Mouse (Mus musculus) gastrocnemius, adult 8-10 months (tissue): ENCODE measurements around the gene Lima1. TPM values are rescaled to one million over a fixed set of nuclear protein-coding genes. Genes with fewer than 3 reads are reported as not detected.

Source experiments
- DNase-seq, 2 experiments: peaks; one replicate each; pipeline ENCODE4 v3.0.0; 2022; ENCODE audit warnings: low spot score in 2 of 2
- total RNA-seq, 4 experiments: library from RNA; stranded (reverse); gene quantifications; 2 replicates each; pipeline ENCODE4 v1.2.4; 2022

Gene Lima1
- total RNA-seq, 4 experiments from 2014 or later = 5.8 to 9.4 (median 6.5) TPM

DNA sequence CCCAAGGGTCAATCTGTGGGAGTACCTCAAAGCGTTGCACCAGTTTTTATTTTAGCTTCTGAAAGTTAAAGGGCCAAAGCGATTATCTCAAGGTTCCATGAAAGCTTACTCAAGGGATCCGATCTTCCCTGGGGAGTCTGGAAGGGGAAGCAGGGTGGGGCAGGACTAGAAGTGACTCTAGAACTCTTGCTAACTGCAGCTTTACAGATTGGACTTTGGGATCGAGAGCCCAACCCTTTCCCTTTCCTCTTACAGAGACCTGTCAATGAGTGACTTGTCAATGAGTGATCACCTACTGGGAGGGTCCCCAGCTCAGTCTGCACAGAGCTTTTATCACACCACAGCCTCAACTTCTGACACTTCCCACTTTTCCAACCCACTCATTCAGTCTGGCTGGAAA, 7.6 kb downstream of the Lima1 start:
- DNase-seq = no peak

DNA sequence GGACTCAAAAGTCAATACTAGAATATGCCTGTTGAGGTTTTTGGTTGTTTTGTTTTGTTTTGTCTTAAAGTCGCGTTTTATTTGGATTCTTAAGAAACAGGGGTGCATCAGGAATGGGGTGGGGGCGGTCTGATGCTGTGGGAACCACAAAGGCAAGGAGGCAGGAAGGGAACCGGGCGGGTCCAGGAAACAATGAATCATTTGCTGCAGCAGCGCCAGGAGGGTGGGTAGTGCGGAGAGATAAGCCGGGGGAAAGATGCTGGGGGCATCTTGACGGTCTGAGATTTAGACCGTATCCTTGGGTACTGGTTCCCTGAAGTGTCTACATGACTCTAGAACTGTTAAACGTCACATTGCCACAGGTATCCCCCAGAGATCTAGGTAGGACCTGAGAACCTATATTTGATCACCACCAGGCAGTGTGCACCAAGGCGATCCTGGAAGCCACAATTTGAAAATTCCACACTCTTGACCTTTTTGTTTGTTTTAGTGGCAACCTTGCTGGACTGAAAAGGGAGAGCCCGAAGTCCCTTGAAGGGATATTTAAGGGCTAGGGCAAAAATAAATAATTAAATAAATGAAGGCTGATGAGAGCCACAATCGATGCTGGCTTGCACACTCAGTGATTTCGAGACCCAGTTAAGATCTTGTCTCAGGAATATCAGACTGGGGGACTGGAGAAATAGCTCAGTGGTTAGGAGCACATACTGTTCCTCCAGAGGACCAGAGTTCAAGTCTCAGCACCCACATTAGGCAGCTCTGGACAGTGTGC, 8.6 kb downstream of the Lima1 start:
- no peak for DNase-seq

DNA sequence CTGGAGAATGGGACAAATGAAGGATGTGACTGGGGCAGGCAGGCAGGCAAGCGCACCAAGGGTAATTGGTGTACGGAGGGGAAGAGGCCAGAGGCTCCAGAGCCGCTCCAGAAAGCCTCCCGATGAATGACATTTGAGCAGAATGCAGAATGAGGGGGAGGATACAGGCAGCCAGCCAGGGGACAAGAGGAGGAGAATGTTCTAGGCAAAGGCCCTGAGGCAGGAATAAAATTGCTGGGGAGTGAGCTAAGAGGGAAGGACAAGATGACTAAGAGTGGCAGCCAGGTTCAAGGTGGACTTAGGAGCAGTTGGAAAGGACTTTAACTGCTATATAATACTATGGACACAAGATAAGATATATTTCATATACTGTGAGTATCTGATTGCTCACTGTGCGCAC, 9.3 kb downstream of the Lima1 start:
- DNase-seq = no peak

DNA sequence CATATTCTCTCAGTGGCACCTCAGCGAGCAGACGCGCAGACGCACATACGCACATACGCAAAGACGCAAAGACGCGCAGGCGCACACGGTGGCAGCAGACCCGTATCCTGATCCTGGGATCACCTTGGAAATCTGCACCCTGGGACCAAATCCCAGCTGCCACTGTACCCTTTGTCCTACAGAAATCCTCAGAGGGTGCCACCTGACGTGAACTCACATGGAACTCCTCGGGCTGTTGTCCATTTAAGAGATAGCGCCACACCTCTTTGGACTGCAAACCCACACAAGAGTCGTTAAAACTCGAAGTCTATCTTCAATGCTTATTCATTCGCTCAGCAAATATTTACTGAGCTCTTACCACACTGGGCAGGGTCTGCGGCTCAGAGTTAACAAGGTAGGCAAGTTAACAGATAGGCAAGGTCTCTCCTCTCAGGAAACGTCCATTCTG, 9.7 kb downstream of the Lima1 start:
- DNase-seq = no peak

GRCm38 (mm10) chr15:99865046-99865445, 10.2 kb downstream of the Lima1 start:
- no peak for DNase-seq

DNA sequence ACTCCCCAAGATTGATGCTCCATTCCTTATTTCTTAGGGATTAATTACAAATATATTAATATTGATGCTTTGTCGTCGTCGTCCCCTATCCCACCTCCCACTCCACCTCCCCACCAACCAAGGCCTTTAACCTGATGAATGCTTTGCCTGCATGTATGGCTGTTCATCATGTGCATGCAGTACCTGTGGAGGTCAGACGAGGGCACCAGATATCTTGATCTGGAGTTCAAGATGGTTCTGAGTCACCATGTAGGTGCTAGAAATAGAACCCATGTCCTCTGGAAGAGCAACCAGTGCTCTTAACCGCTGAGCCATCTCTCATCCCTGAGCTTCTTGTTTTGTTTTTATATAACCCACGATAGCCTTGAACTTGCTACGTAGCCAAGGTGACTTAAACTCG, 11.5 kb downstream of the Lima1 start:
- no peak for DNase-seq

DNA sequence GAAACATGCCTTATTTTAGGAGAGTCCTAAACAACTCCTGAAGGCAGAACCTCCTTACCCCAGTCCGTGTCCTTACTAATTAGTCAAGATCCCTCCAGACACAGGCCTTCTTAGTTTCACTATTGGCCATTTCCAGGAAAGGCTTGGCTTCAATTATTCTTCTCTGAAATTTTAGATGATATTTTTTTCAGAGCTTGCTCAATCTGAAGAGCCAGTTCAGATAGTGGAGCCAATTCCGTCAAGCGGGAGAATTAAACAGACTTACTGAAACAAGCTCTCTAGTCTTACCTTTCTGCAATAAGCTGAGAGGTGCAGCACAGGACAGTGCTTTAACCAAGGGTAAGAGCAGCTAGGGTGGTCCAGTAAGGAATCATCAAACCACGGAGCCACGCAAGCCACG, 11.9 kb downstream of the Lima1 start:
- DNase-seq = no peak

GRCm38 (mm10) chr15:99862473-99862872, 12.8 kb downstream of the Lima1 start:
- no peak for DNase-seq

DNA sequence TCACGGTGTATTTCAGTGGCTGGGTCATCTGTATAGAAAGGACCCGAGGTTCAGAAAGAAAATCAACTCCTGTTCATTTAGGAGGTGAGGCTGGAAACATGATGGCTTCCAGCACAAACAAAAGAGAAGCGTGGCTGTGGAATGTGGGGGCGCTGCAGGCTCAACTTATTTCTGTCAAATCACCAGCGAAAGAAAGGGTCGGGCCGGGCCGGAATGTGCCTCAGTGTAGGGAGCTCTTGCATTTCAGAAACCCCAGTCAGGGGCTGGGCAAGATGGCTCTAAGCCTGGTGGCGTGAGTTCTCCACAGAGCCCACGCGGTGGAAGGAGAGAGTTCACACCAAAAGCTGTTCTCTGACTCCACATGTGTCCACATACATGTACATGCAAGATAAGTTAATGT, 13.3 kb downstream of the Lima1 start:
- no peak for DNase-seq

DNA sequence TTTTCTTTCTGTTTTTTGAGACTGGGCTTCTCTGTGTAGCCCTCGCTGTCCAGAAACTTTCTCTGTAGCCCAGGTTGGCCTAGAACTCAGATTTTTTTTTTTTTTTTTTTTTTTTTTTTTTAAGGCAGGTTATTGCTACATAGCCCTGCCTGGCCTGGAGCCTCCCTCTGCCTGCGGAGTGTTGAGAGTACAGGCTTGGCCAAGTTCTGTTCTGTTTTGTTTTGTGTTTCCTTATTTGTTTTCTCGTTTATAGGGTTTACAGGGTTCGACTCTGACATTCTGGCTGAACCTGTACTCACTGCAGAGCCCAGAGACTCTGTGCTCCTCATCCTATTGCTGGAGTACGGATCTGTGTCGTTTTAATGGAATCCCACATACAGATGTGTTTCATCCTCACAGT, 13.7 kb downstream of the Lima1 start:
- DNase-seq = no peak

GRCm38 (mm10) chr15:99859644-99860392, 15.4 kb downstream of the Lima1 start:
- DNase-seq = no peak

GRCm38 (mm10) chr15:99857479-99857878, 17.8 kb downstream of the Lima1 start:
- DNase-seq = no peak

GRCm38 (mm10) chr15:99855119-99855518, 20.1 kb downstream of the Lima1 start:
- no peak for DNase-seq

- no peak for DNase-seq
Measured at GRCm38 (mm10) chr15:99852606-99853237, 22.5 kb downstream of the Lima1 start.

GRCm38 (mm10) chr15:99850265-99850664, 25.0 kb downstream of the Lima1 start:
- DNase-seq = no peak

- DNase-seq = no peak
Measured at GRCm38 (mm10) chr15:99847937-99848336, 27.3 kb downstream of the Lima1 start.

- DNase-seq = no peak
Measured at GRCm38 (mm10) chr15:99847207-99847881, 27.9 kb downstream of the Lima1 start.

DNA sequence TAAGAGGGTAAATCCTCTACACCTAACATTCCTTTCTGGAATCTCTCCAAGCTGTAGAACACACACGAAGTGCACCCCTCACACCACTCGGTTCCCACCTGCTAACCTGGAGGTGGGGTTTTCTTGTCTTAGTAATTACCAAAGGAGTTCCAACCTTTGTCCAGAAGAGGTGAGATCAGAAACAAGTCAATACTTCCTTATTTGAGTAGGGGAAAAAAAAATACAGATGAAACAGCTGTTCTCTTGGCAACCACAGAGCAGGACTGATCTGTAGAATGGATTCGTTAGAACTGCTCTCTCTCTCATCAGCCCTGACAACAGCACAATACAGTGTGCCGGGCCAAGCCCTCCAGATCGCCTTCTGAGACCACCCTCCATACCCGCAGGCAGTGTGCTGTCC, 28.6 kb downstream of the Lima1 start:
- no peak for DNase-seq

DNA sequence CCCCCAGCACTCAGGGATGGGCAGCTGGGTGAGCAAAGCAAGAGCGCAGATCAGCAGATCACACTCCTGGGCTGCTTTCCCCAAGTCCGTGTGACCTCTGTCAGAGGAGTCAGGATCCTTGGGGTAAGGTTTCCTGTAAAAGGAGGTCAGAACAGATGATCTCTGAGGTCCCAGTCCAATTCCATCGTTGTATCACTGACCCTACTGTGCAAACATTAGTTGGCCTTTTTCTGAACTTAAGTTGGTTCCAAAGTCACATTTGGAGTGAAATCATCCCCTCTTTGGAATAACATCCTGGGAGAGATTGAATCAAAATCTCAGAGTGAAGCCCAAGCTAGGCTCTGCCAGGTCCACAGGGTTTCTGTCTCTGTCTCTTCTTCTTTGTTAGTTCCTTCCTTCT, 31.4 kb downstream of the Lima1 start:
- DNase-seq = no peak

DNA sequence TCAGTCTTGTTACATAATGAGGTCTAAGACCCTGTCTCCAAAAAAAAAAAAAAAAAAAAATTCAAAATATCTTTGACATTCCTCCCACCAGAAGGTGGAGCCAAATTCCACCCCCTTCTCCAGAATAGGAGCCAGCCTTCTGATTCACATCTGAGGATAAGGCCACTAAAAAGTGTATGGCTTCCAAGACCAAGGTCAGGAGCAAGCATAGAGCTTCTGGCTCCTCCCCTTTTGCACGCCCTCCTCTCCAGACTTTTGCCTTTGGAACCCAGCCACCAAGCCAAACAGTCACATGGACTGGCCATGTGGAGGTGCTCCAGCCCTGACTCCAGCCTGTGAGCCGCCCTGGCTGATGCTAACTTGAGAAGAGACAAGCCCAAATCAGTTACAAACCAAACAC, 35.3 kb downstream of the Lima1 start:
- DNase-seq = peak; percentile 56 to 79

DNA sequence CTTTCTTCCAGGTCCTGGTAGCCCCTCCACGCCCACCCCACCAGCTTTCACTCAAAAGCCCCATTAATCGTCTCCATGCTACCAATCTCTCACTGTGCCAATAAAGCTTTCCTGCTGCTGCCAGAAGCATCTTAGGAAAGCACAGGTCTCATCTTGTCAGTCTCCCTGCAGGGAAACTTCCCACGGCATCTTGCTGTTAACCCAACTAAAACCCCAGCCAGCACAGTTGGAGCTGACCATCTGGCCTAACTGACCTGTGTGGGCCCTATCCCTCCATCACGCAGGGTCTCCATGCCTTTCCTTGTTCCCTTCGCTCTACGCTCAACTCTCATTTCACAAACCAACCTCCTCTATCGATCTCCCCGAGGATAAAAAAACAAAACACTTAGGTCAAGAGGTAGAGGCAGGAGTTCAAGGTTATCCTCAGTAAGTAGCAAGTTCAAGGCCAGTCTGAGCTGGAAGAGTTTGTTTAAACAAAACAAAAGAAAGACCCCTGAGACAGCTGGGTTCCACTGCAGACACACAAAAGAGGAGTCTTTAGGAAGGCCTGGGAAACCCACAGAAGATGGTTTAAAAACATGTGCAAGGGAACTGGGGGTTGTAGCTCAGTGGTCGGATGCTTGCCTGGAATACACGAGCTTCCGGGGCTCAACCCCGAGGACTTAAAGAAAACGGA, 36.0 kb downstream of the Lima1 start:
- no peak for DNase-seq
